Mouse (Mus musculus) olfactory bulb, adult 2 months (tissue): ENCODE measurements around the gene Sos2.
"Not testable (repeated sequence)": the region's sequence is repeated elsewhere in the genome, so short reads cannot be mapped to it uniquely, and the experiment has no call there.

ENCODE experiments used
- CTCF ChIP-seq: fragments of 200-500 bp; IDR thresholded peaks from 2 replicates; pipeline ENCODE4 v1.5.1; 2012; ENCODE audit warnings: low read depth, mild to moderate bottlenecking, low read length, moderate library complexity; ENCODE audit not compliant: insufficient read depth
- POLR2A ChIP-seq: fragments of 200-500 bp; IDR thresholded peaks from 2 replicates; pipeline ENCODE4 v1.6.1; 2012; ENCODE audit warnings: mild to moderate bottlenecking, low read depth, low read length, moderate library complexity; ENCODE audit not compliant: insufficient read depth

DNA sequence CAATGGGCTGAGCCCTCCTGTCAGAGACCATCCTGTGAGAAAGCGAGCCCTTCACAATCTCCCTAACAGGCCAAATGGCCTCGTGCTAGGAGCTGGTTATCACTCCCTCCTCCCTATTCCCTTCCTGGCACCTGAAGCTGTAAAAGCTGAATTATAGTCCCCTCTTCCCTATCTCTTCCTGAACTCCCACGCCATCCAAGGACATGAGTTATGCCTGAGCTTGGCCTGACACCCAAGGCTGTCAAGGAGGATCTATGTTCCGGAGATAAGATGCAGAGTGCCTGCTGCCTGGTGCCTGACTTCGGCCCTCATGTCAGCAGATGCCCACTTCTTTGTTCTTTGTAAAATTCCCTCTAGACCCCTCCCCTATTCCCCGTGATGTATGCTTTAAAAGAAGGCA, 120.6 kb downstream of the Sos2 start:
- TF ChIP-seq POLR2A, CTCF: not testable (repeated sequence)
